Mouse (Mus musculus): ENCODE results near the gene Fignl1.
A peak's percentile ranks its signal among the peaks of the same experiment; 100 is the strongest.

Gene Fignl1

GRCm38 (mm10) chr11:11808820-11809403 lies at the start of gene Fignl1:
Gene Fignl1, minus strand, starts transcription at chr11:11808962.
- peak; percentile 95 to 96 for DNase-seq

- no peak for DNase-seq
Observed at GRCm38 (mm10) chr11:11856959-11857358, 48.2 kb upstream of the Fignl1 start.

- peak in 1 of 2 experiments; percentile 6 for DNase-seq
Observed at GRCm38 (mm10) chr11:11855685-11856131, 46.9 kb upstream of the Fignl1 start.

- DNase-seq, result no peak
Observed at GRCm38 (mm10) chr11:11855061-11855672, 46.4 kb upstream of the Fignl1 start.

- no peak for DNase-seq
Observed at GRCm38 (mm10) chr11:11853731-11854461, 45.1 kb upstream of the Fignl1 start.

- no peak for DNase-seq
Observed at GRCm38 (mm10) chr11:11851957-11852505, 43.3 kb upstream of the Fignl1 start.

- peak in 1 of 2 experiments; percentile 5 for DNase-seq
Observed at GRCm38 (mm10) chr11:11850476-11851267, 41.9 kb upstream of the Fignl1 start.

- no peak for DNase-seq
Observed at GRCm38 (mm10) chr11:11849513-11850311, 41.0 kb upstream of the Fignl1 start.

- DNase-seq, result no peak
Observed at GRCm38 (mm10) chr11:11848467-11848866, 39.7 kb upstream of the Fignl1 start.

GRCm38 (mm10) chr11:11845044-11845443 lies 36.3 kb upstream of the Fignl1 start:
- DNase-seq, result no peak

GRCm38 (mm10) chr11:11844367-11844971 lies 35.7 kb upstream of the Fignl1 start:
- peak; percentile 47 to 54 for DNase-seq

- DNase-seq, result no peak
Observed at GRCm38 (mm10) chr11:11841590-11841989, 32.8 kb upstream of the Fignl1 start.

GRCm38 (mm10) chr11:11840746-11841145 lies 32.0 kb upstream of the Fignl1 start:
- no peak for DNase-seq

- no peak for DNase-seq
Observed at GRCm38 (mm10) chr11:11839874-11840273, 31.1 kb upstream of the Fignl1 start.

- no peak for DNase-seq
Observed at GRCm38 (mm10) chr11:11837384-11837783, 28.6 kb upstream of the Fignl1 start.

GRCm38 (mm10) chr11:11836713-11837370 lies 28.1 kb upstream of the Fignl1 start:
- DNase-seq, result no peak

GRCm38 (mm10) chr11:11836262-11836661 lies 27.5 kb upstream of the Fignl1 start:
- DNase-seq, result no peak

- DNase-seq, result no peak
Observed at GRCm38 (mm10) chr11:11835791-11836190, 27.0 kb upstream of the Fignl1 start.

GRCm38 (mm10) chr11:11835361-11835760 lies 26.6 kb upstream of the Fignl1 start:
- DNase-seq, result no peak

- no peak for DNase-seq
Observed at GRCm38 (mm10) chr11:11833100-11833499, 24.3 kb upstream of the Fignl1 start.

- no peak for DNase-seq
Observed at GRCm38 (mm10) chr11:11832755-11833084, 24.0 kb upstream of the Fignl1 start.

All from cerebellum, postnatal 36 days (tissue).